Mouse (Mus musculus) gastrocnemius, adult 8-10 months (tissue): ENCODE measurements around the gene Slc26a8. TPM values are rescaled to one million over a fixed set of nuclear protein-coding genes. Genes with fewer than 3 reads are reported as not detected.

ENCODE experiments used
- DNase-seq, 2 experiments: peaks; one replicate each; pipeline ENCODE4 v3.0.0; 2022; ENCODE audit warnings: low spot score in 2 of 2
- total RNA-seq, 4 experiments: library from RNA; stranded (reverse); gene quantifications; 2 replicates each; pipeline ENCODE4 v1.2.4; 2022

The Slc26a8 gene
- total RNA-seq, 4 experiments from 2014 or later = 0.10 to 0.63 (median 0.46) TPM; not detected in 1

DNA sequence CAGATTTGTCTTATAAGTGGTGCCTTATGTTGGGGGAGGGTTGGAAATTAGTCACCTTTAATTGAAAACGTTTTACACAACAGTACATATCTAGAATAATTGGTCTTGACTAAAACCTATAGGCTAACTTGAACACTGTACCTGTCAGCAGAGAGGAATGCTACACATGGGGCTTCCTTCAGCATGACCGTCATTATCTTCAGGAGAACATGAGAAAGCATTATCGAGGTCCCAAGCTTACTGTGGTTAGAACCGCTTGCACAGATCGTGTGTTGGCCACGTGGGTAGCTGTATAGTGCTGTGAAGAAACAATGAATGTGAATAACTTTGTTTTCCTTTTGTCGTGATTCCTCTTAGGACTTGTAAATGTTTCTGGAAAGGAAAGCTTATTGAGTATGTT lies 9.8 kb upstream of the Slc26a8 start:
- DNase-seq = no peak

GRCm38 (mm10) chr17:28698672-28699071 lies 8.6 kb upstream of the Slc26a8 start:
- DNase-seq = no peak

- DNase-seq = no peak
These were observed 8.2 kb upstream of the Slc26a8 start for GRCm38 (mm10) chr17:28698245-28698644.

DNA sequence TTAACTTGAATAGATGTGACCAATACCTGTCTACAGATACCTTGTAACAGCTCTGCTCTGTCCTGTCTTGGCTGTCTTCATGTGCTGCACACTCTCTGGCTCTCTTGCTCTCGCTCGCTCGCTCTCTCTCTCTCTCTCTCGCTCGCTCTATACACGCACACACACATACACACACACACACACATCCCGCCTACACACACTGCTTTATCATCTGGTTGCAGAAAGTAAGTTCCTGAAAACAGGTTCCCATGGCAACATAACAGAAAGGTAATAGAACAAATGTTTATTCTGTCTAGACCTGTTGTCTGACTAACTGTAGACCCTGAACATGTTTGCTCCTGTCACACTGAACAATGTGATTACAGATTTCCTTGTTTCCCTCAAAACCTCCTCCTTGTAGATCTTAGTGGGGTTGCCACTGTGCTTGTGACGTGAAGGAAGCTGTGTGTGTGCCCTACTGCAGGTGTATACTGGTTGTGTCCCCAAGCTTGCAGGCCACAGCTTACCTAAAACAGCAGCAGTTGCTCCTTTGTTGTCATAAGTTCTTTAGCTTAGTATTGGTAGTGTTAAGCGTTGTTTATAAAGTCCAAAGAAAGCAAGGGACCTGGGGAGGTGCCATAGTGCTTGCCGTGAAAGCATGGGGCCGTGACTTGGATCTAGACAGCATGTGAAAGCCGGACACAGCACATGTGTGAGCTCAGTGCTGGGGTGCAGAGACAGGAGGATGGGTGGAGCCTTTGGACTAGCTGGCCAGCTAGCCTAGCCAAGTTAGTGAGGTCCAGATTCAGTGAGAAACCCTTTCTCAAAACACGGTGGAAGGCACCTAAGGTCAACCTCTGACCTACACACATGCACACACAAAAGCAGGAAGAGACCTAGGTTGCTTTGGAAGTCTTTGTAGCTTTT lies 7.5 kb upstream of the Slc26a8 start:
- no peak for DNase-seq

DNA sequence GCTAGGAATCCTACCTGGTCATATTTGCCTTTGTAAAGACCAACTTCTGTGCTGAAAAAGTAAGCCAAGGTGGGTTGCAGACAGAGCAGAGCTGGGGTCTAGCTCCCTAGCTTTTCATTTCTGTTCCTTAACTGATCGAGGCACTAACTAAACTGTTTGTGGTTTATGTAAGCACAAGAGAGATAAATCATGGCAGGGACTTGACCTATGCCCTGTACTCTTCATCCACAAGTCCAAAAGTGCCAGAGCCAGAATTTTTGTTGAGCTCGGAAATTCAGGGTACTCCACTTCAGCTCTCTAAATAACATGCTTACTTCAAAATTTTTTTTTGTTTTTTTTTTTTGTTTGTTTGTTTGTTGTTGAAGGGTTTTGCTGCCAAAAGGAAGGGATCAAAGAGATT lies 6.6 kb upstream of the Slc26a8 start:
- no peak for DNase-seq

DNA sequence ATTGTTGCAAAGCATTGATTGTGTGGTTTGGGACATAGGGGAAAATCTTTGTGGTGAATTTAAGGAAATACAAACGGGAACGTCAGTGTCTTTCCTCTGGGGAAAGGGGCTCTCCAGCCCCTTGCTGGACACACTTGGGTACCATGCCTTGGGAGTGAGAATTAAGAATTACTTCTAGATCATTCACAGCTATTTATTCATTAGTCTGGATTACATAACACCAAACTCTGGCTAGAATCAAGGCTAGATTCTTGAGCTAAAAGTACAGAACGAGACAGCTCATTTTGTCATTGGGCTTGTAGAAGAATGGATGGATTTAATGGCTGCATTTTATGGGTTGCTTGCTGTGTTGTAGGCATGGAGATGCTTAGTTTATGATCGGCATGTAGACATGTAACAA lies 4.8 kb upstream of the Slc26a8 start:
- no peak for DNase-seq

DNA sequence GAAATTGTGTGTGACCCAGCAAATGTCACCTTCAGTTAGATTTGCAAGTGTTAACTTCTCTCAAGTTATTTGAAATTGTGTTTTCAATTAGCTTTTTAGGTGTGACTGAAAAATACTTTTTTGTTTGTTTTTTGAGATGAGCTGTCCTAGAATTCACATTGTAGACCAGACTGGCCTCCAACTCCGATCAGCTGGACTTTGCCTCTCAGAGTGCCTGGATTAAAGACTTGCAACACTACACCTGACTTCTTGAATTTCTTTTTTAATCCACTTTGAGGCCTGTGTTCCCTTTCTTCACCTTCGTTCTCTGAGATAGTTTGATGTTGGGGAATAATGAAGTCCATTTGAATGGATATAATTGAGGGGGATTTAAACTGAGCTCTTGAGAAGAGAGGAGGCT lies 4.0 kb upstream of the Slc26a8 start:
- DNase-seq = no peak

- DNase-seq = no peak
These were observed 3.1 kb upstream of the Slc26a8 start for GRCm38 (mm10) chr17:28693086-28693485.

GRCm38 (mm10) chr17:28692341-28692710 lies 2.3 kb upstream of the Slc26a8 start:
- DNase-seq = no peak

- peak in 1 of 2 experiments; percentile 46 for DNase-seq
These were observed 1.8 kb upstream of the Slc26a8 start for GRCm38 (mm10) chr17:28691687-28692340.

GRCm38 (mm10) chr17:28690776-28691686 lies 998 bp upstream of the Slc26a8 start, which contains the start of gene Mapk14:
TSS of gene Mapk14 (plus strand) at chr17:28691329.
- DNase-seq = peak; percentile 100

GRCm38 (mm10) chr17:28687354-28687753 lies 2.7 kb downstream of the Slc26a8 start:
- DNase-seq = no peak

DNA sequence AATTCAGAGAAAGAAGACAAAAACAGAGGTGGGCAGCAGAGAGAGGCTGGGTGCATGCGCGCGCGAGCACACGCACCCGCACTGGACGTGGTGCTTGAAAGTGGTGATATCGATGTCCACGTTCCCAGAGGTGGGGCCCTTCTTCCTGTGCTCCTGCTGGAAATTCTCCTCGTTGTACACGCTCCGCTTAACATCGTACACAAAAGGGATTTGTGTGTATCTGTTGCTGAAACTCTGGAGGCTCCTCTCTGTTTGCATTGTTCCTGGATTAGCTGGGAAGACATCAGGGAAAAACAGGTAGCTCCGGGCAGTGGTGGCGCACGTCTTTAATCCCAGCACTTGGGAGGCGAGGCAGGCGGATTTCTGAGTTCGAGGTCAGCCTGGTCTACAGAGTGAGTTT lies 5.4 kb downstream of the Slc26a8 start:
- no peak for DNase-seq

DNA sequence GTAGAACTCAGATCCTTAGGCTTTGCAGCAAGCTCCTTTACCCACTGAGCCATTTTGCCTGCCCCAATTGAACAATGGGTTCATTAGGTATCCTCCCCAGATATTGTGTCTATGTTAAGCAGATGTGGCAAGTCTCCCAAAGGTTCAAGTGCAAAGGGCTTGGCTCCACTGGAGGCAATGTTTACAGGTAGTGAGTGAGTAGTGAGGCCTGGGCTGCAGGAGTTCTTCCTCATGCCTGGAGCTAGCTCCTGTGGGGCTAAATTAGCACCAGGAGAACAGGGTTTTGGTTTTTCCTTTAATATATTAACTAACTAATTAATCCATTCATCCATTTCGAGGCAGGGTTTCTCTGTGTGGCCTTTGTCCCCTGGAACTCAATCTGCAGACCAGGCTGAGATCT lies 6.4 kb downstream of the Slc26a8 start:
- DNase-seq = no peak

GRCm38 (mm10) chr17:28682311-28683084 lies 7.5 kb downstream of the Slc26a8 start:
- no peak for DNase-seq

- DNase-seq = no peak
These were observed 30.5 kb downstream of the Slc26a8 start for GRCm38 (mm10) chr17:28659564-28659963.

DNA sequence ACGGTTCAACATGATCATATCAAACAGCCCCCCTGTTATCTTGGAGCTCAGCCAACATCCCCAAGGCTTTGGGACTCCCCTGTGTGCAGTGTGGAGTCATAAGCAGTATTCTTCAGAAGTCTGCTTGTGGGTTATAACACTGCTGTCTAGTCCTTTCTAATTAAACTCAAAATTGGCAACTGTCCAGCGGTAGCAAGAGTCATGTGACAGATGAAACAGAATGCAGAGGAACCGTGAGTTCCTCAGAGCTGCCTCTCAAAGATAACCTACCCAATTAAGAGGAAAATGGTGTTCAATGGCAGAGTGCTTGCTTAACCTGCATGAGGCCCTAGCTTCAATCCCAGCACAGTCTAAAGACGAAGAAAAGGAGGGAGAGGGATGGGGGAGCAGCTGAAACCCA lies 32.1 kb downstream of the Slc26a8 start:
- no peak for DNase-seq

DNA sequence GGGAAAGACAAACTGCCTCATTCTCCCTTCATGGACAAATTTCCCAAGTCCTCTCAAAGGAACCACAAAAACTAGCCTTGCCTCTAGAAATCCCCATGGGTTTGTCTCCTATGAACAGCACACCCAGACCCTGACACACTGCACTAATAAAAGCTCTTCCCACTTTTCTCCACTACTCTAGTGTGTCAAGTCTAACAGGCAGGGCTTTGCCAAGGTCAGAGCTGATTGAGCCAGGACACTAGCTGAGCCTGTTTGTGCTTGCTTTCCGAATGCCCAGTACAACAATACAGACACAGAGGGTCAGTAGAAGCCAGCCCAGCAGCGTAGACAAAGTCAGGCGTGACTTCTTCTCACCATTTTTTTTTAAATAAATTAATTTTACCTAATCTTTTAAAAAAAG lies 39.8 kb downstream of the Slc26a8 start:
- DNase-seq = no peak

GRCm38 (mm10) chr17:28648607-28649370 lies 41.2 kb downstream of the Slc26a8 start:
- no peak for DNase-seq

DNA sequence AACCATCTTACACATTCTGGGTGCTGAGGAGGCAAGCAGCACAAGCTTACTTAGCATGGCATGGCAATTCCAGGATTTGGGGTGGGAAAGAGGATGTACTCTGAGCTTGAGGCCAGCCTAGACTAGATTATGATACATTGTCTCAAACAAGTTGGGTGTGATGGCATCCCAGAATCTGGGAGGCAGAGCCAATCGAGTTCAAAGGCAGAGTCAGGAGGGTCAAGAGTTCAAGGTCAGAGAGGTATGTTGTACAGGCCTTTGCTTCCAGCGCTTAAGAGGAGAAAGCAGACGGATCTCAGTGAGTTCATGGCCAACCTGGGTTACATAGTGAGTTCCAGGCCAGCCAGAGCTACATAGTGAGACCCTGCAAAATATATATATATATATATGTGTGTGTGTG lies 43.8 kb downstream of the Slc26a8 start:
- DNase-seq = no peak
